Mouse (Mus musculus): ENCODE data around the gene Mbd5.
A peak's percentile ranks its signal among the peaks of the same experiment; 100 is the strongest.

Mbd5 gene

DNA sequence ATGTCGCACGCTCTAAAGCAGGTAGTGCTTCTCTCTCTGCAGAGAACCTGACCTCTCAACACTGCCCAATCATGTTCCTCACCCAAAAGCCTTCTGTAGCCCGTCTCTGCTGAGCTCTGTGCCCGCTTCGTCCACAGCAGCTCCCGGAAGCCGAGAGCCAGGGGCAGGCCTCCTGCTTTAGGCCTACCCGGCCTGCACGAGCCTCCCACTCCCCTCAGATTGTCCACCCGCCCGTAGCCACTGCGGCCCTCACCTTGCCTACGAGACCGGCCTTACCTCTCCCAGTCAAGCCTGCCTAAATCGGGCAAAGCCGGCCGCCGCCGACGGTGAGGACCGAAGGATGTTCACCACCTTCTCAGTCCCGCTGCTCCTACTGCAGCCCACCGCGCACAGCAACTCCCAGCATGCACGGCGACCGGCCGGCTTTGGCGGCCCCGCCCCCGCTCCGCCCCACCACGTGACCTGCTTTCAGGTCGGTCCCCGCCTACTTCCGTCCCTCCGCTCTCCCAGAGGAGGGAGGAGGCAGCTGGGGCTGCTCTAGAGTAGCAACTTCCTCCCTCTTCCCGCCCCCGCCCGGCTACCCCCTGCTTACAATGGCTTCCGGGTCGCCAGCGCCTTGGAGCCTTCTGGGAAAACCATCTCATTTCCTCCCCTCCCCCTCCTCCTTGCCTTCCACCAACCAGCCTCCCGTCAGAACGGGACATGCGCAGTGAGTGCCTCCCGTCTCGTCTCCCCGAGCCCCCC, at the start of gene Mbd5:
Gene Mbd5 (plus strand): TSS at position 668 of the 744 bp plus-strand sequence.
- peak; percentile 98 for DNase-seq (ENCODE audit: low spot score in 2 of 2)

DNA sequence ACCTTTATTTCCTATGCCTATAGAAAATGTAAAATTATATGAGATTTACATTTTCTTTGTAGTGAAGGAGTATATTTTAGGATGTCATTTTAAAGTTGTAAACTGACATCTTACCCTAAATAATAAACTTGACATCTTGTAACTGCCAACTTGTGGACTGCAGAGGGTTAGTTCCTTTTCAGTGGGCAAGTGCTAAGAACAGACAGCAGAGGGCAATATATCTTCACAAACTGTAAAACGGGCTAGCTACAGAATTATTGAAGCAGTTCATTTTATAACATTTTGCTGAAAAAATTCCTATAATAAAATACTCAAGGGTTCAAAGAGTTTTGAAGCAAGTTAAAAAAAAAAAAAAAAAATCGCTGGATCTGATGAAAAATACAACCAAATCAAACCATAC, 40.4 kb upstream of the Mbd5 start:
- DNase-seq (ENCODE audit: low spot score in 2 of 2): no peak

DNA sequence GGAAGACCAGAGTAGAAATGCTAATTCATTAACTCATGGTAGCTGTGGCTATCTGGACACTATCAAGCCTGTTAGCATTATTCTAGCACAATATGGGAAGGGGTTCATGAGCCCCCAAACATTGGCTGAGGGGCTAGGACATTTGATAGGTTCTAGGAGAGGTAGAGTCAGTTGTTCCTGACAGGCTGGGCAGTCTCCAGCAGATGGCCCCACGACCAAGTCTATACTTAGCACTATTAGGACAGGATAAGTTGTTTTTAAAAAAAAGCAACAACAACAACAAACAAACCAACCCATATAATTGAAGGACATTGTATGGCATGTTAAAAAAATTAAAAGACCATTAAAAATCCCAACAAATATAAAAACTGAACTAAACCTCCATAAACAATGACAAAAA, 35.1 kb upstream of the Mbd5 start:
- no peak for DNase-seq (ENCODE audit: low spot score in 2 of 2)

DNA sequence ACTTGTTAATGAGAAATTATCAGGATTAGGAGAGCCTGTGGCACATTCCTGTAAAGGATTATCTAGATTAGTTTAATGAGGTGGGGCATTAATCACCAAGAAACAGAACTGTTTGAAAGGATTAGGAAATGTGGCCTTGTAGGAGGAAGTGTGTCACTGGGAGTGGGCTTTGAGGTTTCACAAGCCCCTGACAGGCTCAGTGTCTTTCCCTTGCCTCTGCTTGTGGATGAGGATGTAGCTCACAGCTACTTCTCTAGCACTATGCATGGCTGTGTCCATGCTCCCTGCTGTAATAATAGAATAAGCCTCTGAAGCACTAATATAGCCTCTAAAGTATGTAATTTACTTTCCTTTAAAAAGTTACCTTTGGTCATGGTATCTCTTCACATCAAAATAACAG, 33.5 kb upstream of the Mbd5 start:
- no peak for DNase-seq (ENCODE audit: low spot score in 2 of 2)

DNA sequence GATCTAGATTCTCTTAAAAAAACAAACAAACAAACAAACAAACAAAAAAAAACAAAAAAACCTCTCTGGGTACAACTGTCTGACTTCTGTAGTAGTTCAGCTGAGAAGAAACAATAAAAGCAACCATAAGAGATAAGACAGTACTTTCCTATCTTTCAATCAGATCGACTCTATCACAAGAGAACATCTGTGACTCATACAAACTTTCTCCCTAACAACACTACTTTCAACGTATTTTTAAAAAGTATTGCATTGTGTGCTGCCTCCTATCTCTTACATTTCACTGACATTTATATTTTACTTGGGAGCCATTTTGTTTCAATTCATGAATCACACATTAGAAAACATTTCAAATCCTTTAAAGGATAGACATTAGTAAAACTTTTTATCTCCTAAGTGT, 14.2 kb upstream of the Mbd5 start:
- no peak for DNase-seq (ENCODE audit: low spot score in 2 of 2)

DNA sequence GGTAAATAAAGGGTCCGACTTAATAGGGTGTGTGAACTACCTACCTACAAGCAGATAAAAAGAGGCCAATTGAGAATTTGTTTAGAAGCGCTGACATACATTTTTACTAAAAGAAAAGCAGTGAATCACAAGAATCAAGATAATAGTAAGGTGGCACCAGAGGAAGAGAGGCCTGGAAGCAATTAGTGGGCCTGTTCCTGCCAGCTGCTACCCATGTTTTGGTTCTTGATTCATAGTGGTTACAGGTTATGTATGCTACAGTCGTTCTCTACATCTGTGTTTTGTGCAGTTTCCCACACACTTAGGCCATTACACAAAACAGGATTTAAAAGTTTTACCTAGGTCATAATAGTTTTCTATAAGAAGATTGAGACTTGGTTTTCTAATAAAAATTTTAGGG, 1.5 kb upstream of the Mbd5 start:
- no peak for DNase-seq (ENCODE audit: low spot score in 2 of 2)

DNA sequence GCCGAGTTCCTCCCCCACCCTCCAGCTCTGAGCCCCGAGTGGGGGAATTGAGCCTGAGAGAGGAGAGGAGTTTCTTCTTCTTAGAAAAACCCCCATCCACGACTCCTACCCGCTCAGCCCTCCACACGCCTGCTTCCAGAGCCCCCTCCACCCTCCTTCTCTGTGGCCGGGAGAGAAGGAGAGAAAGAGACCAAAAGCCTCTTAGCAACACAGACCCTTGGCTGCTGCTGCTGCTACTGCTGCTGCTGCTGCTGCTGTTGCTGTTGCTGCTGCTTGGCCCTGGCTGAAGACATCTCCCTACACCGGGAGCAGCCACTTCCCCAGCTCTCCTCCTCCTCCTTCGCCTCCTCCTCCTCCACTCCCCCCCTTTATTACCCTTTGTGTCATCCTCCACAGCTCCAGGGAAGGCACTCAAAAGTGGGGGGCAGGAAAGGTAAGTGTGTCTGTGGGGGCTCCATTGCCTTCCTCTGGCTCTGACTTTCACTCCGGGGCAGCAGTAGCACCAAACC, 489 bp downstream of the Mbd5 start:
- DNase-seq (ENCODE audit: low spot score in 2 of 2): peak; percentile 26 to 42

DNA sequence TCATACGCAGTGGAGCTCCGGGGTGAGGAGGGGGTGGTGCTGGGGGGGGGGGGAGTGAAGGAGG, 776 bp downstream of the Mbd5 start, which contains the start of gene Orc4:
Gene Orc4 (minus strand): TSS at position 26 of the 64 bp plus-strand sequence.
- no peak for DNase-seq (ENCODE audit: low spot score in 2 of 2)

DNA sequence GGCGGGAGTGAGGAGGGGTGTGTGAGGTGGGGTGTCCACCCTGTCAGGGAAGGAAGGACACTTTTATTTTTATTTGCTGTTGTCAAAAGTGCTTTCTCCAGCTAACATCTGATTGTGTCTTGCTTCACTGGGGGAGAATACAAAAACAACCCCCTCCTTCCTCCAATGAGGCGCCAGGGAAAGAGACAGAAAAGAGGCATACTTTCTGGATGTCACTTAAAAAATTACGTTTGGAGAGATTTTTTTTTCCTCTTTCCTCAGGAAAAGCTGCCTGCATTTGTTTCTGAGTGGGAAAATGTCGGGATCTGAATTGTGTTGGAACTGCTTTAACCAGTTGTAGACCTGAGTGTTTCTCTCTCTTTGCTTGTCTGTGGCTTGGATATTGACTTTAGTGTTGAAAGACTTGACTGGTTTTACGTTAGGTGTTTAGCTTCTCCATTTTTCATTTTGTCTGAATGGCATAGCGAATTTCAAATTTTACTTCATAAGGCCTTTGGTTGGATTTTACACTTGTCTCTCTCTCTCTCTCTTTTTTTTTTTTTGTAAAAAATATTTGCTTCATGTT, 1.1 kb downstream of the Mbd5 start:
- no peak for DNase-seq (ENCODE audit: low spot score in 2 of 2)

DNA sequence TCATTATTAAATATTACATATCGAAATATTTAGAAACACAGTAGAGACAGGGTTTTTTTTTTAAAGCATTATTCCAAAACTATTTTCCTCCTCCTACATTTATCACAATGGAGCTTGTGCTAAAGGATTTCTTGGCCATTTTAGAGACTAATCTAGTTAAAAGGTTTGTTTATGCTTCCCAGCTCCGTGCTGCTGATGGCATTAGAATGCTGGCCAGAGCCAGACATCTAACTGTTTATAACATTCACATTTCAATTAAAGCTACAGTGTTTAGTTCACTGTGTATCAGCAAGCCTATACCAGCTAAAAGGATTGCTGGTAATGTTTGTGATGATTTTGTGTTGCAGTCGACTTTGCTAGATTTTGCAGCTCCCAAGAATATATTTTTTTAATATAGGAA, 7.3 kb downstream of the Mbd5 start:
- DNase-seq (ENCODE audit: low spot score in 2 of 2): no peak

DNA sequence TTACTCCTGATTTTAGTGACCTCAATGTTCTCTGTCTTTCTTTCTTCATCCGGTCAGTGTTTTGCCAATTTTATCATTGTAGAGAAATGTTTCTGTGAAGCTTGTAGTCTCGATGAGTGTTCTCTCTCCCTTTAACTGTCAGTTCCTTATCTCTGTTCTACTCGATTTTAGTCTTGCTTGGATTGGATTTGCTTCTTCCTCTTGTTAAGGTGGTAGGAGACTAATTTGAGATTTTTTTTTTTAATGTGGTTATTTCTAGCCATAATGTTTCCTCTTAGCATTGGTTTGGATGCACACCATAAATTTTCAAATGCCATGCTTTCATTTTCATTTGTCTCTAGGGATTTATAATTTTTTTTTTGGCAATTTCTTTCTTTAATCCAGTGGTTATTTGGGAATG, 29.6 kb downstream of the Mbd5 start:
- DNase-seq (ENCODE audit: low spot score in 2 of 2): no peak

DNA sequence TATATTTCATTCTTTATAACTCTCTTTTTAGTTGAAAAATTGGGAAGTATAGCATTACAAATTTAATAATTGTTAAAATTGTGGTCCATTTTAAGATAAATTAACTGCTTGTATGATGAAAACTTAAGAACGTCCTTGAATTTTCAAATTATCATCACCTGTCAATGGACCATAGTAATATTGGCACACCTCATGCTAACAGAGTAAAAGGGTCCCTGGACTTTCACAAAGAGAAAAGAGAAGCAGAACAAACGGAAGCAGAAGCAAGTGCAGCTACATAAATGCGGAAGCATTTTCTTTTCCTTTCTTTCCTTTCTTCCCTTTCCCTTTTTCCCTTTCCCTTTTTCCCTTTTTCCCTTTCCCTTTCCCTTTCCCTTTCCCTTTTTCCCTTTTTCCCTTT, 41.0 kb downstream of the Mbd5 start:
- no peak for DNase-seq (ENCODE audit: low spot score in 2 of 2)

DNA sequence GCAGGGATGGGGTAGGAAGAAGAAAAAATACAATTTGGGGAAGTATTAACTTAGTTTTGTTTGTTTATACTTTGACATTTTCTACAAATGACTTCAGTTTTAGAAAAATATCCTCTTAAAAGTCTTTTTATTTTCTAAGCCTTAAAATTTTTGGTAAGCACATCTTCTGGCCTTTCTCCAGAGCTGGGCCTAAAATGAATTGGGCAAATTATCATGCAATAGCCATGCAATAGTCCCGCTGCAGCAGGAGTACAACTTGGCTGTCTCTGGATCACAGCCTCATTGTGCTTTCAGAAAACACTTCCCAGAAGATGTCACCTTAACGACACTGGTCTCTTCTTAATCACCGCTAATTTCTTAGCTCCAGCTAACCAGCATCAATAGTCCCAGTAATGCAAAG, 91.2 kb downstream of the Mbd5 start:
- no peak for DNase-seq (ENCODE audit: low spot score in 2 of 2)

DNA sequence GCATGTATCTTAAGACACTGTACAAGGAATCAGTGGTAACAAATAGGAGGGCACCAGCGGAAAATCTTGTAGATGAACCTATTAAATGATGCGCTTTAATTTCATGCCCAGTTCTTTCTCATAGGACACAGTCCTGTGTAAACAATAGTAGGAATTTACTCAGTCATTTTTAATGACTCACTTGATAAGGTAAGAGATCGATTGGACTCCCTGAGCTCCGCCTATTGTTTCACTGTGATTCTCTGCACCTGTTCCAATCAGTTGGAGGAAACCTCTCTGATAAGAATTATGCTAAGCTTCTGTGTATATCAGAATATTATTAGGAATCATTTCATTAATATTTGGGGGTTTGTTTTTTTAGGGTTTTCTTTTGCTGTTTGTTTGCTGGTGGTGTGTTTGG, 100.7 kb downstream of the Mbd5 start:
- no peak for DNase-seq (ENCODE audit: low spot score in 2 of 2)

DNA sequence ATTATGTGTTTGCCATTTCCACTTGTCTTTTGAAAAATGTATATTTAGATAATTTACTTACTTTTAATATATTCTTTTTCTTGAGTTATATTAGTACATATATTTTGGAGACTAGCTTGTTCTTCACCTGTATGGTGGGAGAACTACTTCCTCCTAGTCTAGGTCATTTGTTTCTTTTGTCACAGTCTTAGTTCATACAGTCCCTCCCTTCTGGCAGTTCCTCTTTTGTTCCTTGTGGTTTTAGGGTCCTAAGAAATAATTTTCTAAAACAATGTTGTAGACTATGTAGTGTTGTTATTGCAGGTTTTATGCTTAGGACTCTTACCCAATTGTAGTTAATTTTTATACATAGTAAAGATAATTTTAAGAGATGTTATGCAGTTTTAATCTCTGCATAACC, 118.6 kb downstream of the Mbd5 start:
- DNase-seq (ENCODE audit: low spot score in 2 of 2): no peak

DNA sequence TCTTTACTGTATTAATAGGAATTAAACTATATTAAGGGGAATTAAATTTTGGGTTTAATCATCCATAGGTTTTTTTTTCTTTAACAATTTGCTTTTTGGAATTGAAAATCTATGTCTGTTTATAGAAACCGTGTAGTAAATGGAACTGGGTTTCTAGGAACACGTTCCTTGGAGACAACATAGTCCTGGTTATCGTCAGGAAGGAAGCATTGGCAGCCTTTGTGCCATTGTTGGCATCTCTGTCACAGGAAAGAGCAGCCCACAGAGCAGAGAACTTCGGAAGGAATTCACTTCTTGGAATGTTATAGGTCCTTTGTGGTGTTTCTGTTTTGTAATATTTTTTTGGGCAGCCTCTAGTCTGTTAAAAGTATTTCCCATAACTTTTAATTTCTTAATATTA, 135.7 kb downstream of the Mbd5 start:
- DNase-seq (ENCODE audit: low spot score in 2 of 2): no peak

DNA sequence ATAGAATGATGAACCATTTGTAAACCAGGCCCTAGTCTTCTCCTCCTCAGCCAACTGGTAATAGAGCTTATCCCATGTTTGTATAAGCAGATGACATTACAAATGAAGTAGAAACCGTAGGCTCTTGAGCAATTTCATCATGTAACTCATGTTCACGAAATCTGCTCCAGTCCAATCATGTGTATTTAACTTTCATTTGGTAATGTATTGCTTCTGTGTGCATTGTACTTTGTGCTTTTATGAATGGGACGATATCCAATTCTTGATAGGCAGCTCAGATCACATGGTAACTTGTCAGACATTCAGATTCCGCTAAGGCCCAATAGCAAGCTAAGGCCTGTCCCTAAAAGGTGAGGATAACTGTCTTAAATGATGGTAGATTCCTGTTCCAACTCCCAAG, 141.5 kb downstream of the Mbd5 start:
- DNase-seq (ENCODE audit: low spot score in 2 of 2): no peak

DNA sequence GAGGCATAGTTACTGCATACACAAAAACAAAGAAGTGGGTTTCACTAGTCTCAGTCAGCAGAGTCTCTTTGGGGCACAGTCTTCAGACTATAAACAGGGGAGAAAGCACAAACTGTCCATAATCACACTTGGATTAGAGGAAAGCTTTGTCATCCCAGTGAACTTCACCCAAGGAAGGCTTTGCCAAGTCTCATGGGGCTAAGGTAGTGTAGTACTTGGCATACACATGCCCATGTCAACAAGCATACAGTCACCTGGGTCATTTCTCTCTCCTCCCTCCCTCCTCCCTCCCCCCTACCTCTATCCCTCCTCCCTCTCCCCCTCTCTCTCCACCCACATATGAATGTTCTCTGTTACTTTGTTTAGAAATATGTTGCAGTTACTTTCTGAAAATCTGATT, 147.5 kb downstream of the Mbd5 start:
- no peak for DNase-seq (ENCODE audit: low spot score in 2 of 2)

DNA sequence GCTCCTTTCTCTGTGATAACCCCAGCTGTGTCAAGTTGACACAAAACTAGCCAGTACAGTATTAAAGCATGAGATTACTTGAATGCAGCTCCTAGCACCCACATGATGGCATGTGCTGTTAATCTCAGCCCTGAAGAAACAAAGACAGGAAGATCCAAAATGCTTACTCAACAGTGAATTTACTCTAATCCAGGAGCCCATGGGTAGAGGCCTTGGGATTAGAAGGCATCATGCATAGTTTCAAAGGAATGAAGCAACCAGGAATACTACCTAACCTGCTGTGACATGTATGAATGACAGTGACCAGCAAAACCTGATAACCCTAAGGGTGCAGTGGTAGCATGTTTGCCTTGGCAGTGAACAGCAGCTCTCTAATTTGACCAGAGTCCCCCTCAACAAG, 159.6 kb downstream of the Mbd5 start:
- DNase-seq (ENCODE audit: low spot score in 2 of 2): no peak

DNA sequence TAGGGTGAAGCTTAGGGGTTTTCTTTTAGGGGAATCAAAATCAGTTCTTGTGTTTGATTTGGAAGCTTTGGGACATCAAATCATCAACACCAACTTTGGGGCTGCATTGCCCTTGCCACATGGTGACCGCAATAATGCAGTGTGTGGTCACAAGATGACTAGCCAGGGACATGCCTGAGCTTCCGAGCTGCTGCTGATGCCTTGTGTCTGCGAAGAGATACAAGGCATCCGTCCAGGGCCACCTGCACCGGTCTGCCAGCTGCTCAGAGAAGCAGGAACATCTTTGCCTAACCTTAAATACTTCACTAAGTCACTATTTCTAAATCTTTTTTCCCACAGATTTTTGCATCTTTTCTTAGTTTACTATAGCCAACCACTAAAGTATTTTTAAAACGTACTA, 170.6 kb downstream of the Mbd5 start:
- no peak for DNase-seq (ENCODE audit: low spot score in 2 of 2)

DNA sequence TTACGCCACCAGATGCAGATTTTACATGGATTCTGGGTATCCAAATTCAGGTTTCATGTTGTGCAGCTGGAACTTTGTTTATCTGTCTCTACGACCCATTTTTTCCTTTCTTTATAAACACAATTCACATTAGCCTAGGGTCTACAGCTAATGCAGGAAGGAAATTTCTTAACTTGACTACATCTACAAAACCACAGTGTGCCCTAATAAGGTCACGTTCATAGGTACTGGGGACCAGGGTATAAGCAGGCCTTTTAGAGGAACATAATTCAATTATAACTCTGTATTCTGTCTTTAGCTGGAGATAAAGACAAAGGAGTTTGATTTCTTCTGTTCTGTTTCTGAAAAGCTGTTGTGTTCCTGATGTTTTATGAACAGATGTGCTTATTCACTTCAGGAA, 172.3 kb downstream of the Mbd5 start:
- no peak for DNase-seq (ENCODE audit: low spot score in 2 of 2)

DNA sequence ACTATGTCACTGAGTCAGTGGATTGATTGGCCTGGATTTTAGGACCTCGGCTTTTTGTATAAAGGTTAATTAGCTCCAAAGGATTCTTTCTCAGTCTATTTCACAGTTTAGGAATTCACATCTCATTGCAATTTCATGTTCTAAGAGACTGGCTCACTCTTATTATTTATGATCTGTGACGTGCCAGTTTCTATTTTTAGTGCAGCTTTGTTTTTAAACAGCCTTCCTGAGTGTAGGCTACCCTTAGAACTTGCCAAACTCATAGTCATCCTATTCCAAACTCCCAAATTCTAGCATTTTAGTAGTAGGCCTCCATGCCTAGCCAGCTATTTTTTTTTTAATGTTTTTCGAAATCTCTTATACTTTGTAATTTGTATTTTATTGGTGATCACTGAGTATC, 192.9 kb downstream of the Mbd5 start:
- DNase-seq (ENCODE audit: low spot score in 2 of 2): no peak

DNA sequence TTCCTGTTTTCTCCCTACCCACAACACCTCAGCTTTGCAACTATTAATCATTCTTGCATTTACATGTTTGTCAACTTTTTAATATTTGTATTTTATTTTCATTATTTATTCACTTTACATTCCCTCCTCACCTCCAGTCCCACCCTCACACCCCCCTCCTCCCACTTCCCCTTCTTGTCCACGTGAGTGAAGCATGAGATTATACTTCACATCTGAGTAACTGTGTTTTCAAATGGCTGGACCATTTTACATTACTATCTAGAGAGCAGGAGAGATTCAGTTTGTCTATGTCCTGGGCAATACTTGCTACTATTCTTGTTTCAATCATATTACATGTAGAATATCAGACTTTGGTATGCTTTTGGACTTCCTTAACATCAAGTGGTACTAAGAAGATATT, 204.3 kb downstream of the Mbd5 start:
- no peak for DNase-seq (ENCODE audit: low spot score in 2 of 2)

DNA sequence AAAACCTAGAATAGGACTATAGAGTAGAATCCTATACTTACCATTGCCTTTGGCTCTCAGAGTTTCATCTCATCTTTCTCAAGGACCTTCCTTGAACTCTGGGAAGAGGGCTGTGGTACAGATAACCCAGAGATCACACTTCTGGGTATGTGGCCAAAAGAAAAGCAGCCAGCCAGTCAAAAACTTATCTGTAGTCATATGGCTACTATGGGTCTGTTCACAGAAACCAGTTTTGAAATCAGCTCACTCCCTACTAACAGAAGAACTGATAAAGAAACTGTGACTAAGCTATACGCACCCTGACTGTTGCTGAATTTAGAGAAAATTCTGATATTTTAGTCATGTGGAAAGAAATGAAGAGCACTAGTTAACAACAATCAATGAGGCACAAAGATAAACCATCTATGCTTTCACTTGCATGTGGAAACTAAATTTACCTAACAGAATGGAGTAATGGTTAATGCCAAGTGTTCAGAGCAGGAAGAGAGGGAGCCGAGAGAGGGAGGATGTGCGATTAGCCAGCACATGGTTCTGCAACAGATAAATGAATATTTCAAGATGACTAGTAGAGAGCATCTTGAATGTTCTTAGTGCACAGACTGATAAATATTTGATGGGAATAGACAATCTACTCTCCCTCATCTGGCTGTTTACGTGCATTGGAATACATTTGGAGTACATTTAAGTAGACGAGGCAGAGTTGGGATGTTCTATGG, 211.1 kb downstream of the Mbd5 start:
- no peak for DNase-seq (ENCODE audit: low spot score in 2 of 2)

Data from right cerebral cortex, adult 2 months (tissue).